Mouse (Mus musculus) testis, adult 2 months (tissue): ENCODE results near the gene Tmem248. TPM values are rescaled to one million over a fixed set of nuclear protein-coding genes. Genes with fewer than 3 reads are reported as not detected.

Experiments
- H3K27ac ChIP-seq: fragments of 200-500 bp; 2 replicates; pipeline ENCODE4 v1.5.1; 2012; ENCODE audit warnings: low read depth, low read length; ENCODE audit not compliant: control insufficient read depth, insufficient read depth
- H3K27me3 ChIP-seq: fragments of 200-500 bp; 2 replicates; pipeline ENCODE4 v1.6.1; 2012; ENCODE audit warnings: mild to moderate bottlenecking, low read length, moderate library complexity; ENCODE audit not compliant: control insufficient read depth, insufficient read depth
- H3K36me3 ChIP-seq: fragments of 200-500 bp; 2 replicates; pipeline ENCODE4 v1.6.1; 2012; ENCODE audit warnings: mild to moderate bottlenecking, low read length; ENCODE audit not compliant: control insufficient read depth, insufficient read depth
- H3K4me1 ChIP-seq: fragments of 200-500 bp; 2 replicates; pipeline ENCODE4 v1.6.1; 2012; ENCODE audit warnings: low read length; ENCODE audit not compliant: control insufficient read depth, insufficient read depth
- H3K4me3 ChIP-seq: fragments of 200-500 bp; 2 replicates; pipeline ENCODE4 v1.5.1; 2012; ENCODE audit warnings: low read depth, mild to moderate bottlenecking, low read length, moderate library complexity, mixed read lengths; ENCODE audit not compliant: control insufficient read depth
- CTCF ChIP-seq: fragments of 200-500 bp; IDR thresholded peaks from 2 replicates; pipeline ENCODE4 v1.5.1; 2012; ENCODE audit warnings: low read depth, mild to moderate bottlenecking, inconsistent platforms, low read length, moderate library complexity; ENCODE audit not compliant: control insufficient read depth, insufficient read depth, insufficient replicate concordance
- POLR2A ChIP-seq: fragments of 200-500 bp; IDR thresholded peaks from 2 replicates; pipeline ENCODE4 v1.6.1; 2012; ENCODE audit warnings: low read depth, mild to moderate bottlenecking, inconsistent platforms, low read length, moderate library complexity; ENCODE audit not compliant: control insufficient read depth
- polyA plus RNA-seq: library from polyadenylated mRNA; depleted of rRNA; stranded (reverse); fragments of >200 nt; gene quantifications from 2 replicates; pipeline ENCODE4 v1.2.3, GENCODE M21; 2012

The Tmem248 gene
- polyA plus RNA-seq, 1 experiment: 82.3 TPM

DNA sequence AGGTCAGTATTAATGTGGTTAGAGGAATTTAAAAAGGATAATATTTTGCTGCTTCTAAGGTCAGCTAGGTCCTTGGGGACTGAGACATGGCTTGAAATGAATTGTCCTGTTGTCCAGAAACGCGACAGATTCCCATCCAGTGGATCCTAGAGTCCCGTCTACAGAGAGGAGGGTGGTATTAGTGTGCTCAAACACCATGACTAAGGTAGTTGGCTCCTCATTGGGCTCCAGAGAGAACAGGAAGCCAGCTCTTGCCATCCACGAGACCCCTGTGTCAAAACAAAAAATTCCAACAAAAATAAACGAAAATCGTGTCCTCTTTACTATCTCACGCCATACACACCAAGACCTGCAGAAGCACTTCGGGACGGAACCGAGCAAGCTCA lies 4.9 kb downstream of the Tmem248 start:
- Histone ChIP-seq H3K4me3 (peak overlapping the region; percentile 94), H3K27ac (peak overlapping the region; percentile 29), H3K36me3 (no peaks in the 10 kb centered on the region), H3K27me3 (no peaks in the 10 kb centered on the region), H3K4me1 (peaks cover 11% of the 10 kb centered on the region)
- TF ChIP-seq CTCF (no peak), POLR2A (no peak)

DNA sequence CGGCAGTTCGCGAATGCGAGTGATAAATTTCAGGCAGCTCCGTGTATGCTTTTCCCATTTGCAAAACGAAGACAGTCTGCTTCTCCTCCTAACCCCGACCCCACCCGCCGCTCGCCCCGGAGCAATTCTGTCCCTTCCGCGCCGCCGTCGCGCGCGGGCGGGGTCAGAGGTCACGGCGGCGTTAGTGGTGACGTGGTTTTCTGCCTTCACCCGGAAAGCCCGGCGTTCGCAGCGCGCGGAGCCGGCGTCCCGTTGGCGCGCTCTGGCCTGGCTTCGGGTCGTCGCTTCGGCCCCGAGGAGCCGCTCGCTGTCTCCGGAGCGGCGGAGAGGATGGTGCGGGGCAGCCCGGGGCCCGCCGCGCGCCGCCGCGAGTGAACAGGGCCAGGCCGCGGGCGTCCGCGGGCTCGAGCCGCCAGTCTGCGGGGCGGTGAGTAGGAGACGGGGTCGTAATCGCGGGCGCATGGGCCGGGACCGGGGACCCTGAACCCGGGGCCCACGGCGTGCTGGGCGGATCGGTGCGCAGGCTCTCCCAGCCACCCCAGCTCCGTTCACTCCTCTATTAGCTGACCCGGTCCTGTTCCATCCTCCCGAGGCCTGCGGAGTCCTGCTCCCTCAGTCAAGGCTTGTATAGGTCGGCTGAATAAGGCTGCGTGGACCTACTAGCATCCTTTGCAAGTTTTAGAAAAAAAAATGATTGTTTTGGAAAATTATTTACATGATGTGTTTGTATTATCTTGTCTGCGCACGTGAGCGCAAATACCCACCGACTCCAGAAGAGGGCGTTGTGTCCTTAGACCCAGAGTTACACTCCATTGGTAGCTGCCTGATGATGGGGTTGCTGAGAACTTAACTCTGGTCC lies 5.5 kb downstream of the Tmem248 start:
- no peaks in the 10 kb centered on the region for H3K36me3 ChIP-seq
- H3K27me3 ChIP-seq: no peaks in the 10 kb centered on the region
- H3K27ac ChIP-seq: peak overlapping the region; percentile 76
- TF ChIP-seq CTCF (peak; percentile 64; the same call in 1 of the 2 replicates), POLR2A (peak; percentile 69)
- H3K4me1 ChIP-seq: peaks cover 9% of the 10 kb centered on the region
- H3K4me3 ChIP-seq: peak overlapping the region; percentile 94

DNA sequence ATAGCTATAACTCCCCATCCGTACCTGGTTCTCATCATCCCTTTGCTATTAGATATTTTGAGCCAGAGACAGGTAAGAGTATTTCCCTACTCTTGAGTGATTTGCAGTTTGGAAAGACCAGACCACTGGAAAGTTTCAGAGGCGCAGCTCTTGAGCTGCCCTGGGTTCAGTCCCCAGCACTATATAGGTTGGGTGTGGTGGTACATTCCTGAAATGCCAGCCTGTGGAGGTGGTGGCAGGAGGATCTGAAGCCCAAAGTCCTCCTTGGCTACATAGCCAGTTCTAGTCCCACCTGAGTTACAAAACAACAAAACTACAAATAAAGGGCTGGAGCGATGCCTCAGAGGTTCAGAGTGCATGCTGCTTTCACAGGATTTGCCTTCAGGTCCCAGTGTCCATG lies 9.9 kb downstream of the Tmem248 start:
- no peaks in the 10 kb centered on the region for H3K36me3 ChIP-seq
- no peak overlapping the region; the same call in 1 of the 2 replicates for H3K4me3 ChIP-seq
- no peak overlapping the region for H3K27ac ChIP-seq
- TF ChIP-seq CTCF: no peak
- no peak for TF ChIP-seq POLR2A
- no peaks in the 10 kb centered on the region for H3K27me3 ChIP-seq
- peaks cover 10% of the 10 kb centered on the region for H3K4me1 ChIP-seq

GRCm38 (mm10) chr5:130228120-130228519 lies 11.2 kb downstream of the Tmem248 start:
- Histone ChIP-seq H3K36me3 (peaks cover 2% of the 10 kb centered on the region; the same call in 1 of the 2 replicates), H3K27ac (no peak overlapping the region; the same call in 1 of the 2 replicates)
- TF ChIP-seq CTCF (no peak), POLR2A (no peak)

GRCm38 (mm10) chr5:130236302-130236701 lies 19.4 kb downstream of the Tmem248 start:
- no peaks in the 10 kb centered on the region for H3K27me3 ChIP-seq
- H3K27ac ChIP-seq: no peak overlapping the region
- H3K4me1 ChIP-seq: no peaks in the 10 kb centered on the region; the same call in 1 of the 2 replicates
- H3K36me3 ChIP-seq: peaks cover 3% of the 10 kb centered on the region
- no peak overlapping the region for H3K4me3 ChIP-seq
- no peak for TF ChIP-seq CTCF
- TF ChIP-seq POLR2A: no peak

More at GRCm38 (mm10) chr5:130228120-130228519, 11.2 kb downstream of the Tmem248 start:
- H3K4me3 ChIP-seq: no peak overlapping the region
- no peaks in the 10 kb centered on the region for H3K27me3 ChIP-seq
- peaks cover 9% of the 10 kb centered on the region for H3K4me1 ChIP-seq

DNA sequence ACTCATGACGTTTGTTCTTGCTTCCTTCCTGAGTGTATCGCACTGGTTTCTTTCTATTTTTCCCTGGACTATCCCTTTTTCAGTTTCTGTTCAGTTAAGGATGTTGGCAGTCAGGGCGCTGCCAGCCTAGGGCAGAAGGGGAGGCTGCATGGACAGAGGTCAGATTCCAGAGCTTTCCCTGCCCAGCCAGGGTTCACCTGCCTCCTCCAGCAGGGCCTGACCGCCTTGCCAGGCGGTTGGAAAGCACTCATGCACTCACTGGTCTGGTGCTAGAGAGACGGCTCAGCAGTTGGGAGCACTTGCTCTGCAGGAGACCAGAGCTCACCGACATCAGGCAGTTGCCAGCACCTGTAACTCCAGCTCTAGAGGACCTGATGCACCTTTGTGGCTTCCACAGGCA lies 22.4 kb downstream of the Tmem248 start:
- TF ChIP-seq CTCF: no peak
- TF ChIP-seq POLR2A: no peak
- no peak overlapping the region for H3K27ac ChIP-seq

GRCm38 (mm10) chr5:130239856-130240255 lies 23.0 kb downstream of the Tmem248 start:
- TF ChIP-seq POLR2A (no peak), CTCF (no peak)
- H3K36me3 ChIP-seq: peaks cover 3% of the 10 kb centered on the region
- H3K27me3 ChIP-seq: no peaks in the 10 kb centered on the region
- H3K27ac ChIP-seq: no peak overlapping the region
- no peak overlapping the region for H3K4me3 ChIP-seq
- H3K4me1 ChIP-seq: no peaks in the 10 kb centered on the region

More for the DNA sequence above, 22.4 kb downstream of the Tmem248 start:
- H3K4me1 ChIP-seq: no peaks in the 10 kb centered on the region
- H3K4me3 ChIP-seq: no peak overlapping the region
- H3K36me3 ChIP-seq: peaks cover 3% of the 10 kb centered on the region
- H3K27me3 ChIP-seq: no peaks in the 10 kb centered on the region
